Mouse (Mus musculus) midbrain, embryonic 11.5 days (tissue): ENCODE measurements around the gene Stx4a. TPM values are rescaled to one million over a fixed set of nuclear protein-coding genes. Genes with fewer than 3 reads are reported as not detected.

Source experiments
- ATAC-seq: fragments of 200-750 bp; cut with Nextera tagmentation; 2 replicates; pipeline ENCODE4 v1.8.0; 2017; ENCODE audit warnings: moderate TSS enrichment, moderate library complexity; ENCODE audit not compliant: low FRiP score
- DNase-seq: peaks from one replicate; pipeline ENCODE4 v3.0.0; 2015; ENCODE audit warnings: low spot score; ENCODE audit errors: missing footprints
- H3K27ac ChIP-seq: fragments of 300-500 bp; sonication (generic); 2 replicates; pipeline ENCODE4 v1.5.1; 2014; ENCODE audit warnings: low read depth, low read length
- H3K27me3 ChIP-seq: fragments of 300-500 bp; sonication (generic); 2 replicates; pipeline ENCODE4 v1.6.1; 2014; ENCODE audit warnings: mild to moderate bottlenecking, low read length, moderate library complexity, mixed read lengths; ENCODE audit not compliant: control insufficient read depth, insufficient read depth
- H3K36me3 ChIP-seq: fragments of 300-500 bp; sonication (generic); 2 replicates; pipeline ENCODE4 v1.6.1; 2014; ENCODE audit warnings: mild to moderate bottlenecking, low read length, moderate library complexity, mixed read lengths; ENCODE audit not compliant: control insufficient read depth, insufficient read depth
- H3K4me1 ChIP-seq: fragments of 300-500 bp; sonication (generic); 2 replicates; pipeline ENCODE4 v1.6.1; 2014; ENCODE audit warnings: low read length; ENCODE audit not compliant: control insufficient read depth, insufficient read depth
- H3K4me2 ChIP-seq: fragments of 300-500 bp; sonication (generic); 2 replicates; pipeline ENCODE4 v1.6.1; 2014; ENCODE audit warnings: mild to moderate bottlenecking, moderate library complexity
- H3K4me3 ChIP-seq: fragments of 300-500 bp; sonication (generic); 2 replicates; pipeline ENCODE4 v1.5.1; 2014; ENCODE audit warnings: low read depth, low read length
- H3K9ac ChIP-seq: fragments of 300-500 bp; sonication (generic); 2 replicates; pipeline ENCODE4 v1.6.1; 2014; ENCODE audit warnings: low read length
- H3K9me3 ChIP-seq: fragments of 300-500 bp; sonication (generic); 2 replicates; pipeline ENCODE4 v1.6.1; 2016; ENCODE audit warnings: low read length; ENCODE audit not compliant: control insufficient read depth
- WGBS: fragments of 180-500 bp; shearing (Covaris S2); extraction: QIAGEN DNeasy Blood & Tissue Kit; methylation state at CpG from one replicate; pipeline ENCODE4 v1.1.7; 2014; 5-methylcytosine and 5-hydroxymethylcytosine counted together
- polyA plus RNA-seq: library from polyadenylated mRNA; unstranded; fragments of >200 nt; fragmentation: Nextera tagmentation; extraction: Ambion mirVana; gene quantifications from 2 replicates; pipeline ENCODE4 v1.2.1, GENCODE M21; 2014

The Stx4a gene
- polyA plus RNA-seq, 1 experiment from 2014 or later, result 12.2 TPM

DNA sequence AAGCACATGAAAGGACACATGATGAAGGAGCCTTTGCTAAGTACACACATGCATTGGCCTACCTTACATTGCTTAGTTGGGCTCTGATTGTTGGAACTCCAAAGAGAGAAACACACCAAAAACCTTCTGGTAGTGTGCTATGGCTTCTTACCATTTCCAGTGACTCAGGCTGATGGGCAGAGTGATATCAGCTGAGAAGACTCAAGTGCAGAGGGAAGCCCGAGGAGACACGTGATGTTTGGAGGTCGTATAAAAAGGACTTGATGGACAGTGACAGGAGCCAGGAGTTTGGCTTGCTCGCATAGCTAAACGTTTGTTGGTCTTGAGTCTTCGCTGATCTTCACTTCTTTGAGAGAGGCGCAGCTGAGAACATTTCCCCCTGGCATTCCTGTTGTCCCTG is 73.4 kb downstream of the Stx4a start:
- no peak overlapping the region for H3K9ac ChIP-seq

DNA sequence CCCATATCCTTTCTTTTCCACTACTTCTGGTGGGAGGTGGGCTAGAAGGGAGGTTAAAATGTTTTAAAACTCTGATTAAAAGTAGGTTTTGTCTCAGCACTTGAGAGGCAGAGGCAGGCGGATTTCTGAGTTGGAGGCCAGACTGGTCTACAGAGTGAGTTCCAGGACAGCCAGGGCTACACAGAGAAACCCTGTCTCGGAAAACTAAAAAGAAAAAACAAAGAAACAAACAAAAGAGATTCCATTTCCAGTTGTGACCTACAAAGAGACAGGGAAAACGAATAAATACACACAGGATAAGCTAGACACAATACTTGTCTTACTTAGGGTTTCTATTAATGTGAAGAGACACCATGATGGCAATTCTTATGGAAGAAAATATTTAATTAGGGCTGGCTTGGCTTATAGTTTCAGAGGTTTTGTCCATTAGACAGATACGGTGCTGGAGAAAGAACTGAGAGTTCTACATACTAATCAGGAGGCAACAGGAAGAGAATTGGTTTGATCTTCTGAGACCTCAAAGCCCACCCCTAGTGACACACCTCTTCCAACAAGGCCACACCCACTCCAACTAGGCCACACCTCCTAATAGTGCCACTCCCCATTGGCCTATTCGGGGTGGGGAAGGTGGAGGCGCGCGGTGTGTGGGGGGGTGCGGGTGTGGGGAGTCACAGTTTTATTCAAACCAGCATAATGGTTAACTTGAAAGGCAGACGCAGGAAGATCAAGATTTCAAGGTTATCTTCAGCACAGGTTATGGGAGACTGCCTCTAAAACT is 74.3 kb downstream of the Stx4a start:
- no peak for ATAC-seq
- 40% methylated on average over 10 of the region's 10 CpGs for WGBS

More for the DNA sequence above, 73.4 kb downstream of the Stx4a start:
- no peak overlapping the region for H3K4me3 ChIP-seq
- no peak for ATAC-seq
- H3K27me3 ChIP-seq, result no peaks in the 10 kb centered on the region
- no peaks in the 10 kb centered on the region for H3K36me3 ChIP-seq
- no peaks in the 10 kb centered on the region for H3K9me3 ChIP-seq
- 95% methylated on average over 7 of the region's 7 CpGs for WGBS
- DNase-seq, result no peak
- peaks cover 7% of the 10 kb centered on the region for H3K4me1 ChIP-seq
- H3K4me2 ChIP-seq, result no peak overlapping the region
- no peak overlapping the region for H3K27ac ChIP-seq

More for the DNA sequence above, 74.3 kb downstream of the Stx4a start:
- Histone ChIP-seq H3K27ac (no peak overlapping the region), H3K4me2 (no peak overlapping the region), H3K9me3 (no peaks in the 10 kb centered on the region), H3K36me3 (no peaks in the 10 kb centered on the region), H3K4me1 (peaks cover 7% of the 10 kb centered on the region), H3K4me3 (no peak overlapping the region), H3K9ac (no peak overlapping the region), H3K27me3 (no peaks in the 10 kb centered on the region)
- DNase-seq, result no peak

Other genes with a start within 250 kb of the Stx4a start
- gene Ccdc189, start 235.7 kb upstream of the Stx4a start, polyA plus RNA-seq, result 13.4 and 15.8 TPM in 2 replicates
- gene Rnf40, start 235.5 kb upstream of the Stx4a start, polyA plus RNA-seq, result 36.5 and 39.2 TPM in 2 replicates
- 32.1 and 34.4 TPM in 2 replicates for gene Zfp629, start 208.5 kb upstream of the Stx4a start, polyA plus RNA-seq
- 44.3 and 52.2 TPM in 2 replicates for gene Bcl7c, start 115.4 kb upstream of the Stx4a start, polyA plus RNA-seq
- 4.0 and 4.6 TPM in 2 replicates for gene Ctf1, start 111.6 kb upstream of the Stx4a start, polyA plus RNA-seq
- gene Ctf2, start 92.1 kb upstream of the Stx4a start, polyA plus RNA-seq, result 0.12 TPM in 1 of 2 replicates, not detected in the other
- 8.3 and 9.3 TPM in 2 replicates for gene Fbxl19, start 79.8 kb upstream of the Stx4a start, polyA plus RNA-seq
- 6.1 and 6.3 TPM in 2 replicates for gene Orai3, start 54.5 kb upstream of the Stx4a start, polyA plus RNA-seq
- gene Setd1a, start 47.6 kb upstream of the Stx4a start, polyA plus RNA-seq, result 19.0 and 22.1 TPM in 2 replicates
- not detected in 2 replicates for gene Gm49388, start 38.7 kb upstream of the Stx4a start, polyA plus RNA-seq
- gene Hsd3b7, start 23.7 kb upstream of the Stx4a start, polyA plus RNA-seq, result 7.9 and 8.2 TPM in 2 replicates
- 6.9 and 8.4 TPM in 2 replicates for gene Stx1b, start 255 bp downstream of the Stx4a start, polyA plus RNA-seq
- gene Zfp646, start 51.9 kb downstream of the Stx4a start, polyA plus RNA-seq, result 16.0 and 17.4 TPM in 2 replicates
- 20.3 and 24.3 TPM in 2 replicates for gene Zfp668, start 52.5 kb downstream of the Stx4a start, polyA plus RNA-seq
- 0.32 and 0.36 TPM in 2 replicates for gene Prss53, start 66.7 kb downstream of the Stx4a start, polyA plus RNA-seq
- gene Gm21974, start 71.2 kb downstream of the Stx4a start, polyA plus RNA-seq, result not detected in 2 replicates
- gene Vkorc1, start 71.3 kb downstream of the Stx4a start, polyA plus RNA-seq, result 44.6 and 48.6 TPM in 2 replicates
- 96.5 and 107 TPM in 2 replicates for gene Bckdk, start 79.8 kb downstream of the Stx4a start, polyA plus RNA-seq
- gene Kat8, start 88.2 kb downstream of the Stx4a start, polyA plus RNA-seq, result 54.6 and 57.1 TPM in 2 replicates
- 0.78 and 0.86 TPM in 2 replicates for gene Prss8, start 105.8 kb downstream of the Stx4a start, polyA plus RNA-seq
- 9.4 and 9.6 TPM in 2 replicates for gene Prss36, start 122.4 kb downstream of the Stx4a start, polyA plus RNA-seq
- gene Fus, start 143.2 kb downstream of the Stx4a start, polyA plus RNA-seq, result 51.6 and 54.4 TPM in 2 replicates
- 5.5 and 6.7 TPM in 2 replicates for gene Pycard, start 169.6 kb downstream of the Stx4a start, polyA plus RNA-seq
- gene Trim72, start 179.7 kb downstream of the Stx4a start, polyA plus RNA-seq, result 0.07 TPM in 1 of 2 replicates, not detected in the other
- 0.20 and 0.37 TPM in 2 replicates for gene Itgam, start 238.3 kb downstream of the Stx4a start, polyA plus RNA-seq
- gene Gm49368, start 238.4 kb downstream of the Stx4a start, polyA plus RNA-seq, result not detected in 2 replicates